Mouse (Mus musculus) embryonic stem cell, embryonic (primary cell): ENCODE results near the gene Gon7.

Source experiments
- CTCF ChIA-PET, 4 experiments: fragments of 300-600 bp in 2 of 4; fragments of 350-600 bp in 2 of 4; sonication (Branson Sonifier 250); formaldehyde crosslinking; loops; one replicate each; lab custom pipeline; 2022; ENCODE audit warnings: inconsistent platforms in 2 of 4; lab: Charles Lee
- POLR2A ChIA-PET, 4 experiments: fragments of 300-600 bp in 2 of 4; fragments of 350-600 bp in 2 of 4; sonication (Branson Sonifier 250); formaldehyde crosslinking; loops; one replicate each; lab custom pipeline; 2022; ENCODE audit warnings: antibody characterized with exemption in 4 of 4, inconsistent platforms in 1 of 4; lab: Charles Lee

Gon7 gene

GRCm38 (mm10) chr12:102757689-102758402 lies at the start of gene Gon7, which contains the start of the genes Gm28051 and Ubr7:
Gene Gon7 (minus strand): TSS chr12:102757803.
Gene Gm28051 (minus strand): TSS chr12:102757765.
Gene Ubr7 (plus strand): TSS chr12:102757967.
- CTCF ChIA-PET: interaction anchor here in 3 of 4 experiments (0.5 to 1.9 kb wide), 10 partner anchors 12 to 457 kb away, joined by 3 to 9 read pairs (median 4); partner anchors contain the start of genes Golga5 (in 1 of the 3), Moap1 (in 1 of the 3) and Tmem251 (in 1 of the 3)

GRCm38 (mm10) chr12:102799528-102799927 lies 41.9 kb upstream of the Gon7 start:
- ChIA-PET CTCF (no interaction called here), POLR2A (interaction anchor here in 2 of 4 experiments (0.6 to 0.7 kb wide), 2 partner anchors 42 to 1837 kb away, joined by 4 to 9 read pairs; no protein-coding TSS in a partner anchor)

More at GRCm38 (mm10) chr12:102757689-102758402, at the start of gene Gon7, which contains the start of the genes Gm28051 and Ubr7:
- POLR2A ChIA-PET: interaction anchor here (0.6 to 5.5 kb wide), 40 partner anchors 8 to 668 kb away, joined by 3 to 52 read pairs (median 4); partner anchors contain the start of genes Moap1 (in 3 of the 4), Tmem251 (in 3 of the 4), Golga5 (in 2 of the 4) and Ddx24 (in 1 of the 4)

- ChIA-PET CTCF (interaction anchor here in 3 of 4 experiments (0.5 to 0.6 kb wide), 3 partner anchors 40 to 518 kb away, joined by 3 to 5 read pairs (median 4); no protein-coding TSS in a partner anchor), POLR2A (interaction anchor here in 3 of 4 experiments (0.6 to 1.3 kb wide), 3 partner anchors 8 to 27 kb away, joined by 3 to 5 read pairs (median 3); no protein-coding TSS in a partner anchor)
Measured at GRCm38 (mm10) chr12:102787927-102788326, 30.3 kb upstream of the Gon7 start.

DNA sequence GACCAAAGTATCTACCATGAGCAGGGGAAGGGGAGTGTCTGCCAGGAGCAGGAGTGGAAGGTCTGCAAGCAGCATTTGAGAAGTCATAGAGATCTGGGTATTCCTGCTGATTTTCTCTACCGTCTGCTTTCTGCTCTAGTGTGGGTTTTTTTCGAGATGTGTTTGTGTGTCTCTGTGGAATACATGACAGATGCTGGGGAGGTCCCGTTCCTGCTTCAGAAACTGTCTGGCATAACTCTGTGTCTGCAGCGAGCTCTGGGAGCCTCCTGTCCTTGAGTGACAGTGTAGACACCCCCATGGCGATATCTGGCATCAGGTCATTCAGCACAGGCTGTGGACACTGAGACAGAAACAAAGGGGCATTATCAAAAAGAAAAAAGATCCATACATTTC lies 28.0 kb upstream of the Gon7 start:
- ChIA-PET POLR2A (no interaction called here), CTCF (no interaction called here)

GRCm38 (mm10) chr12:102784899-102785592 lies 27.4 kb upstream of the Gon7 start:
- POLR2A ChIA-PET: interaction anchor here in 2 of 4 experiments (0.7 to 1.1 kb wide), 2 partner anchors 8 to 42 kb away, joined by 3 read pairs; partner anchors contain the start of genes Moap1 (in 1 of the 2) and Tmem251 (in 1 of the 2)

DNA sequence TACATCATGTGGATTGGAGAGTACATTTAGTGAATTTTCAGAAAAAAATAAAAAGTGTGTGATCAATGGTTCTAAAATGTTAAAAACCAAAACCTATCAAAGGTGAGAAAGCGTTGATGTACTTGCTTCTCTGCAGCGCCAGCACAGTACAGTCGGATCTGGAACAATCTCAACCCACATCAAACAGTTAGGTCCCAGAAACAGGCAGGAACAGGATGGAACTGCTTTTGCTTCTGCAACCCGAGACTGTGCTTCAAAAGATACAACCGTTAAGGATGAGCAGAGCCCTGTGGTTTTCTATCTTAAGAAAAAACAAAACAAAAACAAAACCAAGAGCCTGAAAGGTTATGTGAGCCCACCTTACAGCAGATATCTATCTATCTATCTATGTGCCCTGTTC lies 25.2 kb upstream of the Gon7 start:
- ChIA-PET POLR2A (interaction anchor here in 1 of 4 experiments (1.0 to 1.1 kb wide), 2 partner anchors 12 to 36 kb away, joined by 3 read pairs; no protein-coding TSS in a partner anchor), CTCF (interaction anchor here in 2 of 4 experiments (0.5 to 0.6 kb wide), 2 partner anchors 199 to 1277 kb away, joined by 3 read pairs; no protein-coding TSS in a partner anchor)

More at GRCm38 (mm10) chr12:102784899-102785592, 27.4 kb upstream of the Gon7 start:
- CTCF ChIA-PET: no interaction called here

- ChIA-PET CTCF (interaction anchor here in 3 of 4 experiments (0.5 to 1.4 kb wide), 9 partner anchors 9 to 280 kb away, joined by 3 to 5 read pairs (median 4); partner anchors contain the start of gene Gm28051 (in 1 of the 3)), POLR2A (interaction anchor here in 3 of 4 experiments (0.5 to 2.7 kb wide), 17 partner anchors 8 to 820 kb away, joined by 3 to 17 read pairs (median 4); partner anchors contain the start of genes Gm28051 (in 2 of the 3), Gon7 (in 2 of the 3), Ubr7 (in 2 of the 3) and Moap1 (in 1 of the 3))
Measured at GRCm38 (mm10) chr12:102779452-102779851, 21.8 kb upstream of the Gon7 start.

DNA sequence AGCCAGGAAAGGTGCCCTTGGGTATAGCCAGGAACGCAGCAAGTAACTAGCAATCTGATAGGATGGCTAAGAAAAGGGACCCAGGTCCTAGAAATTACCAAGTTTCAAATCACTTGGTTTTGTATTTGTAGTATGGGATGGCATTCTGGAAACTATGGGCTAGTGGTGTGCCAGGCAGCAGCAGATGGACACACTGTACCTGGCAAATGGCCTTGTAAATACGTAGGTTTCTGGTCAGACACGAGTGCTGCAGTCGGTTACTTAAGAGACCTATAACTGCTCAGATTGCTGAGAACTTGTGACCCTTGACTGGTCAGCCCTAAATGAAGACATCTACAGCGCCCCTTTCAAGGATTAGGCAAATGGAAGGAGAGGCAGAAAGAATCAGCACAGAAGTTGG lies 20.5 kb upstream of the Gon7 start:
- POLR2A ChIA-PET: interaction anchor here in 2 of 4 experiments (1.2 to 2.7 kb wide), 5 partner anchors 13 to 35 kb away, joined by 3 to 17 read pairs (median 9); partner anchors contain the start of genes Moap1 (in 1 of the 2) and Tmem251 (in 1 of the 2)
- CTCF ChIA-PET: interaction anchor here in 2 of 4 experiments (1.1 to 1.3 kb wide), 2 partner anchors 8 kb away, joined by 5 read pairs; no protein-coding TSS in a partner anchor

DNA sequence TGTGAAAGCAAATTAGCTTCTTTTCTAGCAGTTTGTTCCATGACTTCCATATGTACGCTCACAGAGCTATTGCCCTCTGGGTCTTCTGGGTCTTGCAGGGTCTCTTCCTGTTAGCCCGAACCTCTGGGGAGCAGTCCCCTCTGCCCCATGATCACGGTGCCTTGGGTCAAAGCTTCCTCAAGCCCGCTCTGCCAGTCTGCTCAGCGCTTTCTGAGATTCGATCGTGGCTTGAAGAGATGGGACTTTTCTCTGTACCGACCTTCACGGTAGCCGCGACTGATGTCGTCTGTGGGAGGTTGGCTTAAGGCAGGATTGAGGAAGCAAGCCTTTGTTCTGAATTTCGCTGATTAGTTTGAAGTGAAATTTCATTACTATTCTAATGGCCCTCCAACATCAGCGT lies 18.4 kb upstream of the Gon7 start:
- ChIA-PET CTCF (no interaction called here), POLR2A (interaction anchor here in 3 of 4 experiments (0.9 to 1.4 kb wide), 9 partner anchors 9 to 32 kb away, joined by 3 to 6 read pairs (median 4); partner anchors contain the start of genes Gm20604 (in 1 of the 3), Gon7 (in 1 of the 3), Moap1 (in 1 of the 3) and Tmem251 (in 1 of the 3))

DNA sequence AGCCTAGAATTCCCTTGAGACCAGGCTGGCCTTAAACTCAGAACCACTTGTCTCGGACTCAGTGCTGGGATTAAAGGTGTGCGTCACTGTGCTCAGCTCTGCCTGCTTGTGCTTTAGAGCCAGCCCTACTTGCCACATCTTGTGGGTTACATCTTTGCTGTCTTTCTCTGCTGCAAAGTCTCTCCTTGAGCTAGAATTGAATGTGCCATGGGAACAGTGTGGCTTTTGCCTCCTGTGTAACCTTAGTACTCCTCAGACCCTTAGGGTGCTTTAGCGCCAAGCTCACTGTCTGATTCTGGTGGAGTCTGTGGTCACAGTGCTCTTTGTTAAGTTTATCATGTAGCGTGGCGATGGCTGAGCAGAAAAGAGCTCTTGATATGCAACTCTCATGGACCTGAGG lies 15.1 kb upstream of the Gon7 start:
- ChIA-PET POLR2A (interaction anchor here in 2 of 4 experiments (0.6 to 2.3 kb wide), 3 partner anchors 10 to 23 kb away, joined by 3 to 13 read pairs (median 3); no protein-coding TSS in a partner anchor), CTCF (no interaction called here)

DNA sequence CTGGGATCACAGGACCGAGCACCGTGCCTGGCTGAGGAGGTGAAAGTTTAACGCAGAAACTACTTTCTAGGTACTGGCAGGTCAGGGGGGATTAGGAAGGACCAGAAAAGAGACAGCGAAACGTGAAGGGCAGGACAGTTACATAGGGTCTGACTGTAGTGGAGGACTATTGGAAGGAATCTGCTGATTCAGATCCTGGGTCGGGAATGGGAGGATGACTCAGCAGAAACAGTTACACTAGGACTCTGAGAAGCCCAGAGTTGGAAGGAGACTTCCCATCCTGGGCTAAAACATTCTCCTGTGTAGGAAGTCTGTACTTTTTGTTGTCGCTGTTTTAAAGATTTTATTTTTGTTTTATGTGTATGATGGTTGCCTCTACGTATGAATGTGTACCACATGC lies 14.0 kb upstream of the Gon7 start:
- ChIA-PET CTCF (no interaction called here), POLR2A (interaction anchor here in 2 of 4 experiments (1.3 to 6.0 kb wide), 6 partner anchors 8 to 45 kb away, joined by 3 to 49 read pairs (median 6); partner anchors contain the start of genes Gm20604 (in 2 of the 2), Gm28051 (in 2 of the 2), Gon7 (in 2 of the 2) and Ubr7 (in 2 of the 2))

DNA sequence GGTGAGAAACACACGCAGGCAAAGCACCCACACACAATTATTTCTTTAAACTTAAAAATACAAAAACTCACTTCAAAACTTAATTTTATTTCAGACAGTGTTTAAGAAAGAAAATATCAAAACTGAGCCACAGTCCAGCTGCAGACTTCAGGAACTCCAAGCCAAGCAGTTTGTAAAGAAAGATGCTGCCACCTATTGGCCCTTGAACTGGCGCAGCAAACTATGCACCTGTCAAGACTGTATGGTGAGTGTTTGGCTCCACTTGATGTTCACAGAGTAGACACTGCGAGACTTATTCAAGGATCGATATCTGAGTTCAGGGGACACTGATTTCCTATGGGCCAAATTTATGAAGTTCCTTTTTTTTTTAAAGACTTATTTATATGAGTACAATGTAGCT lies 11.4 kb upstream of the Gon7 start:
- ChIA-PET POLR2A (interaction anchor here in 2 of 4 experiments (0.5 to 6.0 kb wide), 12 partner anchors 10 to 220 kb away, joined by 3 to 49 read pairs (median 4); partner anchors contain the start of genes Gm28051 (in 2 of the 2), Gon7 (in 2 of the 2), Ubr7 (in 2 of the 2) and Gm20604 (in 1 of the 2)), CTCF (interaction anchor here in 2 of 4 experiments (0.7 to 1.5 kb wide), 7 partner anchors 9 to 270 kb away, joined by 3 to 5 read pairs (median 4); partner anchors contain the start of genes Gm28051 (in 1 of the 2), Gon7 (in 1 of the 2), Moap1 (in 1 of the 2) and Tmem251 (in 1 of the 2))

GRCm38 (mm10) chr12:102763696-102764095 lies 6.1 kb upstream of the Gon7 start:
- ChIA-PET POLR2A (interaction anchor here in 3 of 4 experiments (1.3 to 3.5 kb wide), 6 partner anchors 10 to 23 kb away, joined by 3 to 17 read pairs (median 7); partner anchors contain the start of genes Moap1 (in 1 of the 3) and Tmem251 (in 1 of the 3)), CTCF (interaction anchor here in 2 of 4 experiments (0.6 kb wide), 2 partner anchors 33 to 327 kb away, joined by 3 read pairs; no protein-coding TSS in a partner anchor)

GRCm38 (mm10) chr12:102761668-102762067 lies 4.1 kb upstream of the Gon7 start:
- CTCF ChIA-PET: interaction anchor here in 2 of 4 experiments (0.5 to 0.6 kb wide), 2 partner anchors 22 to 734 kb away, joined by 3 to 4 read pairs; no protein-coding TSS in a partner anchor

GRCm38 (mm10) chr12:102758936-102759335 lies 1.3 kb upstream of the Gon7 start:
- POLR2A ChIA-PET: interaction anchor here in 3 of 4 experiments (0.7 to 5.5 kb wide), 21 partner anchors 8 to 54 kb away, joined by 3 to 52 read pairs (median 5); partner anchors contain the start of genes Moap1 (in 3 of the 3), Tmem251 (in 3 of the 3) and Itpk1 (in 1 of the 3)
- CTCF ChIA-PET: interaction anchor here in 1 of 4 experiments (0.6 kb wide), 1 partner anchor 1659 kb away, joined by 10 read pairs; no protein-coding TSS in a partner anchor

More at GRCm38 (mm10) chr12:102761668-102762067, 4.1 kb upstream of the Gon7 start:
- POLR2A ChIA-PET: interaction anchor here in 3 of 4 experiments (0.7 to 3.5 kb wide), 10 partner anchors 12 to 1686 kb away, joined by 3 to 17 read pairs (median 4); partner anchors contain the start of genes Moap1 (in 1 of the 3) and Tmem251 (in 1 of the 3)

DNA sequence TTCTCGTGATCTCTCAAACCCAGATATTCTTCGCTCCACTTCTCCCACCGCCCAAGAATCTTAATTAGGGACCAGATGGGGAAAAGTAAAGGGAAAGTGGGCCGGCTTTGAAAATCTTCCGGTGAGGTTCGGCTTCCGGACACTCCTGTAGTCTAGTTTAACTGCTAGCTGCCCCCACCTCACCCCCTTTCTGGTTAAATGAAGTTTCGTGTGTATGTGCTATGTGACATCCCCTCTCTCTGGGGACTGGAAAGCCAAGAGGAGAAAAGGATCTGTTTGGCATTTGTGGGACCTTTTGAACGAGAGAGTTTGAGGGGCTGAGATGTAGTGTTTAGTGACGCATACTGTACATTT lies 777 bp upstream of the Gon7 start, which contains the start of gene Gm20604:
TSS of gene Gm20604 (minus strand) at position 270 of the 354 bp plus-strand sequence.
- POLR2A ChIA-PET: interaction anchor here in 3 of 4 experiments (0.7 to 5.5 kb wide), 25 partner anchors 7 to 223 kb away, joined by 3 to 52 read pairs (median 5); partner anchors contain the start of genes Moap1 (in 3 of the 3), Tmem251 (in 3 of the 3) and Itpk1 (in 2 of the 3)

More for the DNA sequence above, 777 bp upstream of the Gon7 start, which contains the start of gene Gm20604:
- CTCF ChIA-PET: interaction anchor here in 2 of 4 experiments (0.6 to 1.9 kb wide), 2 partner anchors 11 to 1660 kb away, joined by 5 to 10 read pairs; no protein-coding TSS in a partner anchor
